Mouse (Mus musculus): ENCODE results near the gene Nkain1.

GRCm38 (mm10) chr4:130559220-130559619, 14.8 kb downstream of the Nkain1 start:
- TF ChIP-seq CTCF (IDR thresholded peaks at IDR 0.05; ENCODE audit: insufficient read depth, low read length) (no peak), POLR2A (IDR thresholded peaks at IDR 0.05; ENCODE audit: borderline replicate concordance, extremely low read depth, low read depth, low read length) (no peak)

Measured in lung, adult 2 months (tissue).